Mouse (Mus musculus) lung, postnatal 14 days (tissue): ENCODE data around the gene Chid1.

ENCODE experiments used
- DNase-seq: peaks from one replicate; pipeline ENCODE4 v3.0.0; 2021

Chid1 gene

DNA sequence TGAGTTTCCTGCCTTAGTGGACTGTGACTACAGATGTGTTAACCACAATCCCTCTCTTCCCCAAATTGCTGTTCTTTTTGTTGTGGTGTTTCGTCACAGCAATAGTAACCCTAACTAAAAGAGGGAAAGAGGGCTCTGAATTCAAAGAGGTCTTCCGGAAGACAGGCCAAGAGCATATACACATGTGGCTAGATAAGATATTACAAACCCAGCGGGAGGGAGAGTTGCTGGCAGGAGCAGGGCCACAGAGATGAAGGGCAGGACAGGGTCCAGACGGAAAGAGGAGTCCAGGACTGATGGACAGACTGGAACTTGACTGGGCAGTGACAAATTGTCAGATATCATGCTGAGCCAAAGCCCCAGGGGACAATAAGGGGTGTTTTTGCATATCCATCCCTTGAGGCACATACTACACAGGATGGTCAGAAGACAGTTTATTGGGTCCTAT lies 18.7 kb upstream of the Chid1 start:
- no peak for DNase-seq

DNA sequence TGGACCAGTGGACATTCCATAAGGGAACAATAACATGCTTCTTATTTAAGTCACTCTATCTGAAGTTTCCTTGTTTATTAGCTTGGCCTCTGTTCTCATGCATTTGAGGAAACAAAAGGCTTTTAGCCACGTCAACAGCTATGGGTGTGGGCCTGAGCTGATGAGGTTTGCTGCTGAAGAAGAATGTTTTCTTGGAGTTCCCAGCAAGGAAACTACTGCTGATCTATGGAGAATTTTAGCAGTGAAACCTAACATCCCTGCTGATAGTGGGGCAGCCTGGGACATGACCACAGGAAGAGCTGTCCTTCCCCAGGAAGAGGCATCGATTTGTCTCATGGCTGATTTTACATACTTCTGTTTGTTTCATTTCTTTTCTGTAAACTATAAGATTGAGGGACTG lies 10.8 kb upstream of the Chid1 start:
- no peak for DNase-seq

DNA sequence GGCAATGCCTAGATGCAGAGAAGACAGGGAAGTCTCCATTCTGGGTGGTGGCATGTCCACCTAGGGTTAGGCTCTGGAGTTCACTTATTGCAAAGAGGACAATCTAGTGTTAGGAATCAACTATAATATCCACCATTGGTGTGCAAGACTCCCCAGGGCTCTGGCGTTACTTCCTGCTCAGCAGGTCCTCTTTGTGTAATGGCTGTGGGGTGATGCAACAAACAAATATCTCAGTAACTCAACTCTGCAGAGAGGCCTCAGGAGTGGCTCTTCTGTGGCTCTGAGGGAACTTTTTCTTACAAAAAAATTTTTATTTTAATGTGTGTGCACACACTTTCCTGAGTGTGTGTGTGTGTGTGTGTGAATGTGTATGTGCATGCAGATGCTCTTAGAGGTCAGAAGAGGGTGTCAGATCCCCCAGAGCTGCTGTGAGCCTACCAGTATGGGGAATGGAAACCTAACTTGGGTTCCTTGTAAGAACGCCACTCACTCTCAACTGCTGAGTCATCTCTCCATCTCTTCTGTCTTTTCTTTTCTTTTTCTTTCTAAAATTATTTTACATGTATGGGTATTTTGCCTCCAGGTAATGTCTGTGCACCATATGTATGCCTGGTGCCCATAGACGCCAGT lies 9.9 kb upstream of the Chid1 start:
- no peak for DNase-seq

DNA sequence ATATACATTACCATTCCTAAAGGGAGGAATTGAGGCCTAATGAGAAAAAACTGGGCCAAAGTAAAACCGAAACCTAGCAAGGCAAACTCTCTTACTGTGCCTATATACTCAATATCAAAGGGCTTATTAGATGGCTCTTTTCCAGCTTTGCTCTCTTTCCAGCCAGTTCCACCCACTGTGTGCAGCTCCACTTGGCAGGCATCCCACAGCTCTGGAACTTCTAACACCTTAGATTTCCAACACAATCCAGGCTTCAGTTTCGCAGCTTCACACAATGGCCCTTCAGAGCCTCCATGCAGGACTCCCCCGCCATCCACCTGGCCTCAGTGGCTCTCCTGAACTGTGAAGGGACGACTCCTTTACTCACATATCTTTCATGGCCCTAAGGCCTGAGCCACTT lies 5.0 kb upstream of the Chid1 start:
- DNase-seq: no peak

DNA sequence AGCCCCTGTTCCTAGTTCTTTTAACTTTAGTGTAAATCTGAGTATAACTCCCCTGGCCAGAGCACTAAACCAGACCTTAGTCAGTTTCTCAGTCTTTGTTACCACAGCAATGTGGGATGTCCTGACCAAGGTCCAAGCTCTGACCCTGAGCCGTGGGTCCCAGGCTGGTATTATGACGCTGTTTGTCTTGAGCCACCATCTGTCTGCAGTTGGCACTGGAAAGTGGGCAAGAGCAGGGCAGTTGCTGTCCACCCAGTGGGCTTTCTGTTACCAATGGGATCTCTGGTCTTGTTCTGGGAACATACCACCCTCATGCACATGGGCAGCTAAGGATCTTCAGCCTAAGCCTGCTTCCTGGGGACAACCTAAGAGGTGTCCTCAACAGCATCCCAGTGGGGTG lies 2.9 kb upstream of the Chid1 start:
- DNase-seq: no peak

DNA sequence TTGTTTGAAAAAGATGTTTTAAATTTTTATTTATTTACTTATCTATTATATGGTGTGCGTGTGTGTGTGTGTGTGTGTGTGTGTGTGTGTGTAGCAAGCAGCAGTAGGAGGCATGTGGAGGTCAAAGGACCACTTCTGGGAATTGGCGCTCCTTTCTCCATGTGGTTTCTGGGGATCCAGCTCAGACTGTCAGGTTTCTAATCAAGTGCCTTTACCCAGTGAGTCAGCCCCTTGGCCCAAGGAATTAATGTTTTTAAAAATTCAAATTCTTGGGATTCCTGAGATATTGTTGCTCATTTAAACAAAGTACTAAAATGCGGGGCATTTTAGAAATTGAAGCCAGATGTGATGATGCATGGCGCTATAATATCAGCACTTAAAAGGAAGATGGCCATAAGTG lies 2.0 kb upstream of the Chid1 start:
- no peak for DNase-seq

DNA sequence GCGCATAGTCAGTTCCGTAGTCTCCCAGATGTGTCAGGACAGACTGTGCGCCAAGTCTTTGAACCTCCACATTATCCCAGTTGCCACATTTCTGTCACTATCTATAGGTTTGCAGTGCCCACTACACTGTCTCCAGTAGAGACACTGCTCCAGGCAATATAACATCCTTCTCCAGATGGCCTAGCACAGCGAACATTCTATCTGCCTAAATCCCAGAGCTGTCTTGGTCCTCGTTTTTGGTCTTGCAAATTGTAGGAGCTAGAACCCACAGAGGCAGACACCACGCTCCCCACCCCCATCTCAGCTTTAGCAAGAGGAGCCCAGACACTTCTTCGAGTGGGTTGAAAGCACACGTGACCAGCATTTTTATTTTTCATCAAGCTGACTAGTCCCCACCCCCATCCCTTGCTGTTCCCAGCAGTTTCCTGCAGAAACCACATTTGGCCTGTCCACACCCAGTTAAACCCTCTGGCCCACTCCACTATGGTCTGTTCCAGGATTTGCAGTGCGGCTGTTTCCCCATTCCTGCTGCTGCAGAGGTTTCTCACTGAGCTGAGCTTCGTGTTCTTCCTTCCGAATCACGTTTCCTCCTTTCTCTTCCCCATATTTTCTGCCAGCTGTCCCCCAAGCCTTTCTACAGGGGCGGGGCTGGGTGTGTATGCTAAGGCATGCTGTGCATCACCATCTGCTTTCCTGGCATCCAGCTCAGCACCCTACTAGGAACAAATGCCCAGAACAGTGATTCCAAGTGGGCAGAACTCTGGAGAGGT lies 840 bp upstream of the Chid1 start:
- peak; percentile 53 for DNase-seq

DNA sequence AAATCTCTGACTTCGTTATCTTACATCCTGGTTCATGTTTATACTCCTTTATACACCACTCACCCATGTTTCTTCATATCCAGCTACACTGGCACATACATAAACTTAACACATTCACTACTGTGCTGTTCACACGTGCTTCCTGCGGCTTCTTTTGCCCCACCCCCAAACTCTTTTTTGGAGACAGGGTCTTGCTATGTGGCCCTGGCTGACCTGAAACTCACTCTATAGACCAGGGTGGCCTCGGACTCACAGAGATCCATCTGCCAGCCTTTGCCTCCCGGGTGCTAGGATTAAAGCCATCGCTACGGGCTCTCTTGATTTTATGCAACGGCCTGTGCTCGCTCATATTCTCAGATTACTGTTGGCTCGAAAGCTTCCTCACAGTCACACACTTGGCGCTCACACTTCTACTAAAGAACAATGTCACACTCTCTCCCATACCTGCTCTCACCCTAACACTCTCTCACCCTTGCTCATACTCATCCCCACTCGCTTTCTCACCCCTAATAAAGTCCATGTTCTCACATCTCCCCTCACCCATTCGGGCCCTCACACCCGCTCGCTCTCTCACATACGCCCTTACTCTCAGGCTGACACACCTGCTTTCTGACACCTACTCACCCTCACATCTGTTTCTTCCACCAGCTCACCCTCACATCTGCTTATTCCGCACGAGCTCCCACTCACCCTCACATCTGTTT lies 653 bp downstream of the Chid1 start:
- DNase-seq: no peak

DNA sequence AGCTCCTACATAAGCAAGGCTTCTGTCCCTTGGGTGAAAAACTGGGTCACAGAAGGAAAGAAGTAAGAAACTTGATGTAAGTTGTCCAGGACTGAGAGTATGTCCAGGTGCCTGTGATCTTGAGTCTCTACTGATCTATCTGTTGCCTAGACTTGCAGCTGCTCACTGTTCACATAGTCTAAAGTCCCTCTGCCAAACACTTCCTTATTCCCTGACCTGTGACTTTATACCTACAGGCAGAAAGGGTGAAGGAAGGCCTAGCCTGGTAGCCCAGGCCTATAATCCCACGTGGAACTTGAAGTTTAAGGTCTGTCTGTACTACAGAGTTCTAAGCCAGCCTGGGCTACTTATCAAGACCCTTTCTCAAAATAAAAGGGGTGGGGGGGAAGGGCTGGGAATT lies 4.1 kb downstream of the Chid1 start:
- DNase-seq: no peak

DNA sequence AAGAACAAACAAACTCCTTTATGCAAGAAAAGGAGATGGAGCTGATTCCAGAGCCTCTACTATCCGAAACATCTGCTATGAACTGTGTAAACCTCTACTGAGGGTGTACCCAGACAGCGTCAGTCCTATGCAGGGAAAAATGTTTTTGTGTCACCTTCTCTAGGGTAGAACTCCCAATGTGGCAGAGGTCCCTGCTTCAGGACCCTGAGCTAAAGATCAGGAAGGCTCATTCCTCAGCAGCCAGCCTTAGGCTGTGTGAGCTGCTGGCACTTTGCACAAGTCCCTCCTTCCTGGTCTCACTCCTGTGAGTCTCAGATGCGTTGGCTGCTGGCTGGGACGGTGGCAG lies 14.1 kb downstream of the Chid1 start:
- DNase-seq: no peak

DNA sequence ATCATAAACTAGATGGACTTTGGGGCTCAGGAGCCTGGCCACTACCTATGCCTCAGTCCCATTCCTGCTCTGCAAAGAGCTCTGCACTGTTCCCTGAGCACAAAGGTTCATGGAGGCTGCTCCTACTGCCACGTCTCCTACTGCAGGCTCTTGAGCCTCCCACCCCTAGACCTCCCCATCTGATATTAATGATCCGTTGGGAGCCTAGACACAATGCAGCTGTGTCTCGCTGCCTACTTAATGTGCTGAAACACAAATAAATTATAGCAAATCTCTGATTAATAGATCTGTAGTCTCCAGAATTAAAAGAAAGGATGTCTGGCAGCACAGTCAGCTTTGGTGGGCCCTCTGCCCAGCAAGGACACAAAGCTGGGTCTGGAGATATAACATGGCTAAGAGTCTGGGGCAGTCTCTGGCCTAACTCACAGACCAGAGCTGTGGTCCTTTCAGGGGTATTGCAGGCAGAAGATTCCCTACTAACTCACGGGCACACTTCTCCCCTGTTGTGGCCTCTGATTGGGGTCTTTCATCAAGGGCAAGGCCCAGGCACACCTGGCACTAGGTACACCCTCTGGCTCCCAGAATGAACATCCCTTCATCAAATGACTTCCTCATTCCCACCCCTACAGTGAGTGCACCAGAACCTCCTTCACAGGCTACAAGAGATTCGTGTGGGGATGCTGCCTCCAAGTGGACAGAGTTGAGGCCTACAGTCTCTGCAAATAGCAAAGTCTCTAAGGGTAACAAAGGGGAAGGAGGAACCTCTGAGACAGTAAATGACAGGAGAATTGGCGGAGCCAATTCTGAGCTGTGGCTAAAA lies 14.7 kb downstream of the Chid1 start:
- DNase-seq: peak; percentile 80

DNA sequence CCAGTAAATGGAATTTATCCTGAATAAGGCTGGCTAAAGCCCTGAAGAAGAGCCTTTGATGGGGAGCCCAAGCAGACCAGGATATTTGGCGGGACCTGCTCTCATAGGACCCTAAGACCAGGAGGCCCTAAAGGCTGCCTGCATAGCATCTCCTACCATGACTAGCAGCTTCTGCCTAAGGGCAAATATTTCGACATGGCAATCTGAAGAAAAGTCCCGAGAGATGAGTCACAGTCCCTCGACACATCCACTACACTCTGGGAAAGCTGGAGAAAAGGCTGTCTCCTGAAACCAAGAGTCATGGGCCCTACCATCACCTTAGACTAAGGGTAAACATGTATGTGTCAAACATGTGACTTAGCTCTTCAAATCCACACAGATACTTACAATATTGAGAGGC lies 15.4 kb downstream of the Chid1 start:
- no peak for DNase-seq

DNA sequence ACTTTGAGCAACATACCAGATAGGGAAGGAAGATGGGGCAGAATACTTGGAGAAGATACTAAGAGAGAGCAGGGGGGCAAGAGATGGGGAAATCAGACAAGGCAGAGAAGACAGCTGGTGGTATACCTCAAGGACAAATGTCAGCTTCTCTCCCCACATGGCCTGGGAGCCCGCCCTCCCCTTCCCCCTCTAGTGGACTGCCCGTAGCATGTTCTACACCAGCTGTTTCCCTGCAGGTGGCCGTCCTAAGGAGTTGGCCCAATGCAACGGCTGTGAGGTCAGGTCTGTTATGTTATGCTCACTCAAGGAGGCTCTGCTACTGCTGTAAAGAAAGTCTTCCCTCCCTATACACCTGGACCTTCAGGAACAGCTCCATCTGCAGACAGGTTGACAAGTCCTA lies 16.6 kb downstream of the Chid1 start:
- no peak for DNase-seq

DNA sequence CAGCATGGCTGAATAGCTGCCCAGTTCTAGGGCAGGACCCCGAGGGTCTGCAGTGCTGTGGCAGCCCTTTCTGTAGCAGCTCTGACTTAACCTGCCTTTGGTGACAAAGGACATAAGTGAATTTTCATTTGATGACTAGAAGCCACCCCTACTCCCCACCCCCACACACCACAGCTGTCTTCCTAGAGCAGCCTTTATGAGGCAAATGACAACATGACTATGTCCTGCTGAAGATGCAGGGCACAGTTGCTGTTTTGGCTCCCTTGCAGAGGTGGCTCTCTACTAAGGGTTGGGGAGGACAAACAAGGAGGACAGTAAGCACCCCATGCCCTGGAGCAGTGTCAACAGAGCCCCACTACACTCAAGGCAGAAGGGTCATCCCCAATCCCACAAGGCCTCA lies 19.9 kb downstream of the Chid1 start:
- no peak for DNase-seq

DNA sequence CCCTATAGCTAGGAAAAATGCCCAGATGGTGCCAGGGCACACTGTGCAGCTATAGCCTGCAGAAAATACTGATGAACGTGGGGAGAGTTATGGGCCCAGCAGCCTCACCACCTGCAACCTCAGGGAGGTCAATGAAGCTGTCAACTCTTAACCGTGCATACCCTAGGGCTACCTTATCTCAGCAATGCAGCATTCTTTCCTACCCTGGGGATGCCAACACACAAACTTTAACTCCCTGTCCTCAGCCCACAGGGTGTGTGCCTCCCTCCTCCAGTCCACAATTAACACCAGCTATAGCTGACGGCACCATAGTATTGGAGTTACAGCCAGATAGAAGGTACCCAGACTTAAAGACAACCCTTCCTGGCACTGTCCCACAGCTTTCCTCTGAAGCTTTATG lies 20.7 kb downstream of the Chid1 start:
- no peak for DNase-seq

DNA sequence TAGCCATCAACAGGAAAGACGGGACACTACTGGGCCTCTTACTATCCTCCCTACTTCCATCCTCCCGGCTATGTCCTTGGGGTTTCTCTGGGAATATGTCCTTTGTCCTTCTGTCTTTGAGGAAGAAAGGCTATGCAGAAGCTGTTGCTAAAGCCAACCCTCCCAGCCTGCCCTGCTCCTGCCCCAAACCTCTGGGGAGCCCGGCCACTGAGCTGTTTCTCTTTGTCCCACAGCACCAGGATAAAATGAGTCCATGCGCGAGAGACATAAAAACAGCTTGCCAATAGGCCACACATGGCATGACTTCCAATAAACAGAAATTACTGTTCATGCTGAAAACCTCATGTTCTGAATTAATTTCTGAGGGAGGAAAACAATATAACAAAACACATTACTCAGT lies 21.4 kb downstream of the Chid1 start:
- no peak for DNase-seq

DNA sequence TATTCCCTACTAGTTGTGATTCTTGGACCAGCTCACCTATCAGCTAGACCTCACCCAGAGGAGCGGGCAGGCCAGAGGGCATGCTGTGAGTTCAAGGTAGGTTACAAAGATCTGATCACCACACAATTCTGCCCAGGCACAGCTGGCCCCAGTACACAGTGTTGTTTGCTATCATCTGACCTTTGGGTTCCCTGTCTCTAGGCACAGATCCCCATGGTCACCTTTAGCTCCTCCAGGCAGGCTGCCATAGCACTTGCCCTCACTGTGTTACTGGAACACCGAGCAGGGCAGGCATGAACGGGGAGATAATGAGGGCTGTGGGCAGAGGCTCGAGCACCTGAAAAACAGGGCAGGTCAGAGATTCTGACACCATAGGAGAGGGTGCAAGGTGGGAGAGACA lies 22.0 kb downstream of the Chid1 start:
- no peak for DNase-seq

DNA sequence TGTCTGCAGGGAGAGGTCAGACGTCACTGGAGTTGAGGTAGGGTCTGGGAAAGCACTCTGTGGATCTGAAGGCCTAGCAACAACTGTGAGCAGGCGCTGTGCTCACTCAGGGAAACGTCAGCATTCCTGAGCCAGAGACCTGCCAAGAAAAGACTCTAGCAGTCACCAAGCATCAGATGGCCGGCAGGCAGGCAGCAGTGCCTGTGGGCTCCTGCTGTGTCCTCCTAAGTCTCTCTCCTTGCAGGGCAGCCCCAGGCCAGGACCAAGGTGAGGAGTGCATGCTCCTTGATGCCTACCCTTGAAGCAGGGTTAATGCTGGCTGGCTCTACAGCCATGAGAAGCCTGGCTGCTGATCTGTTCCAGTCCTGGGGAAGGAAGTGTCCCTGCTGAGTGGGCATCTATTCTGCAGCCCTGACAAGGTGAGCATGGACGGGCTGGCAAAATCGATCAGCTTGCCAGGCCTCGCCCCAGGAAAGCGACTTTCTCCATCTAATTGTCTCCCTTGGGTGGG lies 28.9 kb downstream of the Chid1 start:
- DNase-seq: no peak

DNA sequence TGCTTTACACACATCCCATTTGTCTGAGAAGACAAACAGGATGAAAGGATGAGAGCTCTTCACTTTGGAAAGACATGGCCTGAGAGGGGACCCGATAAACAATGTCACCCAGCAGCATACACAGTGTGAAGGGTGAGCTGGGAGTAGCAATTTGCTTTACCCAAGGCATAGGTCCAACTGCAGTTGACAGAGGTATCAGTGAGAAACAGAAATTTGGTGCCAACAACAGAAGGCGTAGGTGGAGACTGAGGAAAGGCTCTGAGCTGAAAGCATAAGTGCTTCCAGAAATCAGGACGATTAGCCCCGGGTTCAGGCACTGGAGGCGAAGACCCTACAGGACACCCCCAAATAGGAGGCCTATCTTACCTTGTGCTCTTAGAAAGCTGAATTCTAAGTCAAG lies 29.5 kb downstream of the Chid1 start:
- no peak for DNase-seq

DNA sequence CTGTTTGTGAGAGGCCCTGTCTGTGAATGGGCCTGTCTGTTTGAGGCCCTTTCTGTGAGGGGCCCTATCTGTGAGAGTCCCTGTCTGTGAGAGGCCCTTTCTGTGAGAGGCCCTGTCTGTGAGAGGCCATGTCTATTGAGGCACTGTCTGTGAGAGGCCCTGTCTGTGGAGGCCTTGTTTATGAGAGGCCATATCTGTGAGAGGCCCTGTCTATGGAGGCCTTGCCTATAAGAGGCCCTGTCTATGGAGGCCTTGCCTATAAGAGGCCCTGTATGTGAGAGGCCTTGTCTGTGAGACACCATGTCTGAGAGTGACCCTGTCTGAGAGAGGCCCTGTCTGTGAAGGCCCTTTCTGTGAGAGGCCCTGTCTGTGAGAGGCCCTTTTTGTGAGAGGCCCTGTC lies 31.5 kb downstream of the Chid1 start:
- DNase-seq: no peak

DNA sequence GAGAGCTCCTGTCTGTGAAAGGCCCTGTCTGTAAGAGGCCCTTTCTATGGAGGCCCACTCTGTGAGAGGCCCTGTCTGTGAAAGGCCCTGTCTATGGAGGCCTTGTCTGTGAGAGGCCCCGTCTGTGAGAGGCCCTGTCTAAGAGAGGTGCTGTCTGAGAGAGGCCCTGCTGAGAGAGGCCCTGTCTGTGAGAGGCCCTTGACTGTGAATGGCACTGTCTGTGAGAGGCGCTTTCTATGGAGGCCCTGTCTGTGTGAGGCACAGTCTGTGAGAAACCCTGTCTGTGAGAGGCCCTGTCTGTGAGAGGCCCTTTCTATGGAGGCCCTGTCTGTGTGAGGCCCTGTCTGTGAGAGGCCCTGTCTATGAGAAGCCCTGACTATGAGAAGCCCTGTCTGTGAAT lies 33.4 kb downstream of the Chid1 start:
- no peak for DNase-seq

DNA sequence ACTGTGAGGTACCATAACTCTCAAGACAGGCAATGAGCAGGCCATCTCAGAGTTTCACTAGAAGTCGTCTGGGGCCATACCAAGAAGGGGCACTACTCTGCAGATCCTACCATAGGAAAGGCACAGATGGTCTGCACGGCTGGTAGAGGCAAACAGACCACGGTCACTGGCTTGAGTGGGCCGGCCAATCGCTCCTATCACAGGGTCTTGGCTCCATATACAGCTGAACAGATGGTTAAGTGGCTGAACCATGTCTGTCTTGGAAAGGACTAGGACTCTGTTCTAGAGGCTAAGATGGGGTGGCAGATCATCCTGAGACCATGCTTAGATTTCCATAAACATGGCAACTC lies 37.1 kb downstream of the Chid1 start:
- no peak for DNase-seq

DNA sequence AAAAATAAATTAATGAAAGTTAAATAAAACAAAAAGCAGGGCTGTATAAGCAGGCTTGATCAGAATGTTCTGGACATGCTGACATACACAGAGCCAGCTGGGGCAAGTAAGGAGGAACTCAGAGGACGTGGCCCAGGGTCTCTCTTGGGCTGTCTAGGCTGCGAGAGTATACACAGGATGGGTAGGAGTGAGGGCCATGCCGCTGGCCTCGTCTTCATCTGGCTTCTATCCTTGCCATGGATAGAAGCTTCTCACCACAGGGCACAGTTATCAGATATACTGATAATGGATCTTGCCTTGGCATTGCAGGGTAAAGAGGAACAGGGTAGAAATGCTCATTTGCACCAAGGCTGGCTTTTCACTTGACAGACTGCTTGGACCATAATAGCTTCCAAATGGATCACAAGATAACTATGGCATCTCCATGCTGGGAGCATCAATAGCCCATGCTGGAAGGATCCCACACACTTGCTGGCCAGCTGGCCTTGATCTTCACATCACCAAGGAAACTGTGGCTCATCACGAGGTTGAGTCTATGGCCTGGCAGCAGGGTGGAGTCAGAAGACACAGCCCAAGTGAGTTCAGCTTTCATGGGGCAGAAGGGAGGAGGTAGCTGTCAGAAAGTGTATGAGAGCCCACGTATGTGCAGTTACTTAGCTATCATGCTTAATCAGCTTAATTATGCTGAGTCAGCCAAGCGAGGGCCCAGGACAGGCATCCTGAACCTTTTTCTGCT lies 37.7 kb downstream of the Chid1 start:
- no peak for DNase-seq
